Mouse (Mus musculus): ENCODE measurements around the gene Itm2b. TPM values are rescaled to one million over a fixed set of nuclear protein-coding genes. Genes with fewer than 3 reads are reported as not detected.

Gene Itm2b
- polyA plus RNA-seq (2012; rRNA removed): 1,217 and 1,489 TPM in 2 replicates

GRCm38 (mm10) chr14:73384913-73385719 is at the start of gene Itm2b:
Gene Itm2b, minus strand, starts transcription at chr14:73385289.

DNA sequence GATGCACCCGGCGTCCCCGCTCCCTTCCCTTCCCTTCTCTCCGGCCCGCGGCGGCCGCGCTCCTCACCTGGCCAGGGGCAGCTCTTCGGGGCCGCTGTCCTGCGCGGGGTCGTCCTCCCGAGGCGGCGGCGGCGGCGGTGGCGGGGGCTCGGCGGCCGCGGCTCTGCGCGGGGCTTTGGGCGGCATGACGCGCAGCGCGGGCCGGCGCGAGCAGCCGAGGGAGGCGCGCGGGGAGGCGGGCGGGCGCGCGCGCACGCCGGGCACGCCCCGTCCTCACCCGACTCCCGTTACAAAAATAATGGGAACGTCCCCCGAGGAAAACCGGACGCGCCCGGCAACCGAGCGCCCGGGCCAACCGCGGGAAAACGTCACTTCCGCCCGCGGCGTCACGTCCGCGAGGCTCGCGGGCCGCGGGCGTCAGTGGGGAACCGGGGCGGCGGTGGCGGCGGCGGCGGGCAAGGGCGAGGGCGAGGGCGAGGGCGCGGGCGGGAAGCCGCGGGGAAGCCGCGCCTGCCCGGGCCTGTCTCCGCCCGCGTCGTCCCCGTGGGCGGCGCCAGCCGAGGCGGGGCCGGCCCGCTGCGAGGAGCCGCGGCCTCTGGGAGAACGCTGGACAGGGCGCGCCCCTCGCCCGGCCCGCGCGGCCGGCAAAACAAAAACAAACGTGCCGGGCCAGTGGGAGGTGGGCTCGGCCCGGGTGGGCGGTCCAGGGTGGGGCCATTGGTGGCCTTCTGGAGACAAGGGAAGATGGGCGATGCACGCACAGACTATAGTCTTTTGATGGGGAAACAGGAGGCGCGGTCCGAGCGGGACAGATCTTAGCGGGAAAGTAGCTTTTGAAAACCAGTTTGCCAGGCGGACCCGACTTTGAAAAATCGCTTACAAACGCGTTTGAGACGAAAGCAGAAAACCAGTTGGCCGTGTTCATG is 59.4 kb downstream of the Itm2b start, which contains the start of gene Rb1:
Gene Rb1, minus strand, starts transcription at position 367 of the 926 bp plus-strand sequence.

Other genes starting within 250 kb of the Itm2b start
- 1.9 and 2.3 TPM in 2 replicates for gene Lpar6, start 147.4 kb downstream of the Itm2b start, polyA plus RNA-seq (2012; rRNA removed)
- gene Rb1, start 59.5 kb downstream of the Itm2b start, polyA plus RNA-seq (2012; rRNA removed): 2.1 and 2.5 TPM in 2 replicates
- 16.5 and 20.4 TPM in 2 replicates for gene Med4, start 124.7 kb upstream of the Itm2b start, polyA plus RNA-seq (2012; rRNA removed)
- gene Sucla2, start 140.0 kb upstream of the Itm2b start, polyA plus RNA-seq (2012; rRNA removed): 12.7 and 13.9 TPM in 2 replicates
- gene Nudt15, start 163.0 kb upstream of the Itm2b start, polyA plus RNA-seq (2012; rRNA removed): 1.3 and 1.4 TPM in 2 replicates

Measured in ovary, adult 2 months (tissue).